Mouse (Mus musculus) cerebellum, postnatal 4 days (tissue): ENCODE data around the gene Rai1.

Experiments used
- DNase-seq, 2 experiments: peaks; one replicate each; pipeline ENCODE4 v3.0.0; 2022; ENCODE audit warnings: low spot score in 2 of 2, mixed read lengths in 1 of 2

The Rai1 gene

DNA sequence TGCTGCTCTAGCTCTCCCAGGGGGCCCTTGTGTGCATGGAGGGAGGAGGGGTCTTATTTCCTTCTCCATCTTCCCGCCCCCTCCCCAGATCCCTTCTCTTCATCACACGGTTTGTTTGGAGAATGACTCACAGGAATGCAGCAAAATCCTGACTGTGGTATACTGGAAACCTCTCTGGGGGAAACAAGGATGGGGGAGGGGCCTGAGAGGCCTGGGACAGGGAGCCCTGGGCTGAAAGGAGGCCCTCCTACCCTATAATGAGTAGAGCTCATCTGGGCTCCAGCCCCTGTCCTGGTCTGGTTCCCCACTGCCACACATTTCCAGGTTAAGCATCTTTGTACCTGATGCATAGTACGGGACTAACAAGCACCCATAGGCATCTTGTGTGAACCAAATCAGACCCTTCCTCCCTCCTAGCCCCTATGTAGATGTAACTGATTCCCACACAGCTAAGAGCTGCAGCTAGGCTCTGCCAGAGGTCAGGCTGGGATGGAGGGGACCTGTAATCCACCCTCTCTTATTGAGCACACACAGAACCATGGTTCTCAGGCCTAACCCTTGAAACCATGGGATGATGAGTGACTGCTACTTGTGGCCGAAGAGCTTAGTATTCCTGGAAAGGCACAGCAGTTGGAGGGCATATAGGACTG, 23.2 kb downstream of the Rai1 start:
- no peak for DNase-seq

DNA sequence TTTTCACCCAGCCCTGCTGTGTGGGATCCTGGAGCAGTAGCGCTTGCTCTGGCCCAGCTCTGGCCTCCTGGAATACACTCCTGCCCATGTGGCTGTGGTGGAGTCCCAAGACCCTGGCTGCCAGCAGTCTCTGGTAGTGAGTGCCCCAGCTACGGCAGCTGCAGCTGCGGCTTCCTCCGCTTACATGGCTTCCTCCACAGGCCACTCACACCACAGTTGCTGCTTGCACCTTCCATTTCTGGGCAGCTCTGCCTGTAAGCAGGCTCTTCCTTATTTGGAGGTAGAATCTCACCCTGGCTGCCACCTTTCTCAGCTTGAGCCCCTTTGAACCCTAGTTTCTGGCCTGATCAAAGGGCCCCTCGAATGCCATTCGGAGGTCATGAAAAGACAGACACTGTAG, 25.7 kb downstream of the Rai1 start:
- no peak for DNase-seq

GRCm38 (mm10) chr11:60132061-60132460, 27.2 kb downstream of the Rai1 start:
- DNase-seq = no peak

DNA sequence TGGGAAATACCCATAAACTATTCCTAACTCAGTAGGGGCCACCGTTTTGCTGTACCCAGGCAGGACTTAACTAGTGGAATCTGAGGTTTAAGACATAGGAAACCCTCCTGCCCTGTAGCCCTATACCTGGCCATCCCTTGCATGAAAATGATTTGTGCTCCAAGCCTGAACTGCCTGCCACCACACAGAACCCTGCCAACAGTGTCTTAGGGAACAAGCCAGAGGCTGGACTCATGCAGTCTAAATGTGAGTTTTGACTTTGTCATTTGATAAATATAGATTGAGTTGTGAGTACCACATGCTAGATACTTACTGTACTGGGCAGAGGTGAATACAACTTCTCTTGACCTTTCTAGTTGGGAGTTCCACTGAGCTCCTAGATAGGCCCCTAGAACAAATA, 31.7 kb downstream of the Rai1 start:
- DNase-seq = no peak

DNA sequence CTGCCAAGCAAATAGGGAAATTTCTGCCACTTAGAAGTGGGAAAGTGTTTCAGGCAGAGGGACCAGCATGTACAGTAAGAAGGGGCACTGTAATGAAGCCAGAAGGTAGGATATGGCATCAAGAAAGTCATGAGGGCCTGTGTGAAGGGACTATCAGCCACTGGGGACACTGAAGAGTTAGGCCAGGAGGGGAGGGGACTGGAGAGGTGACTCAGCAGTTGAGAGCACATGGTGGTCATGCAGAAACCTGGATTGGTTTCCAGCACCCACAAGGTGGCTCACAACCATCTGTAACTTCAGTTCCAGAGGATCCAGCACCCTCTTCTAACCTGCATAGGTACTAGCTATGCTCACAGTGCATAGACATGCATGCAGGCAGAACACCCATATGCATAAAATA, 32.4 kb downstream of the Rai1 start:
- no peak for DNase-seq

DNA sequence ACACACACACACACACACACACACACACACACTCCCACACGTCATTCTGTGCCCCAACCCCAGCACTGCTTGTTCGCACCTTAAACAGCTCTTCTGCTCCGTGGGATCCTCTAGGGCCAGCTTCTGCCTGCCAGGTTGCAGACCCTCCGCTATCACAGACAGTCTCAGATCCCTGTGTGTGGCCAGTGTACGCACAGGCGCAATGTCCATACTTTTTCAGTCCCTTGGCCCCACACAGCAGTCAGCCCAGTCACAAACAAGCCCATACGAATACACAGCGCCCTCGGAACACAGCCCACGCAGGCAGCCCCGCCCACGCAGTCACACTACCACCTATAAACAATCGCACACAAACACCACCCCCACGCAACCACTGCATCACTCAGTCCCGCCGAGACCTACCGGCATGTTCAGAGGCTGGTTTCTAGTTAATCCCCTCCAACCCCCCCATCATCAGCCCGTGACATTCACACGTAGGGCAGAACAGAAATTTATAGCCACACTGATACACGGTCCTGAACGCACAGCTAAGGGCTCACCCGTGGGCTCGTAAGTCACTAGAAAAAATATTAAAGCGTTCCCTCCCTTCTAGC, 34.4 kb downstream of the Rai1 start:
- DNase-seq = peak; percentile 26 to 27

DNA sequence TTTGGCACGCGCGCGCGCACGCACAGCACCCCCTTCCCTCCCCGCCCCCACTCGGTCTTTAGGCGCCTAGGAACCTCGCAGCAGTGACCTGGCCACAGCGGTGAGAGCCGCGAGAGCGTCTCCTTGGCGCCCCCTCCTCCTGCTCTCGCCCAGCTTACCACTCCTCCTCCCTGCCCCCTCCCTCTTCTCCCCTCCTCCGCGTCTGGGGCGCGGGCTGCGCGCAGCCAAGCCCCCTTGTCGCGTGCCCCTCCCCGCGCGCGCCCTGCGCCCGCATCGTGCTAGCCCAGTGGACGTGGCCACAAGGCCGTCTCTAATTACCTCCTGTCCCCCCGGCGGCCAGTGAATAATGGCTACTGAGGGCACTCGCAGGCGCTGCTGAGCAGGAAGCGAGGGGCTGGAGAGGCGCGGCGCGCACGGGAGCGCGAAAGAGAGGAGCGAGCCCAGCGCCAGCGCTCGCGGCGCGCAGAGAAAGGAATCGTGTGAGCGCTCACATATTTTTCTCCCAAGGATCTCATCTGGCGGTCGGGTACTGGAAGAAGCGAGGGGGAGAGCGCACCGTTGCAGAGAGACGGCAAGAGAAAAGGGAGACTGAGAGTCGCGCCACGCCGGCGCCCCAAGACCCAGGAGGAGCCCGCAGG, 35.0 kb downstream of the Rai1 start:
- peak; percentile 47 to 72 for DNase-seq

DNA sequence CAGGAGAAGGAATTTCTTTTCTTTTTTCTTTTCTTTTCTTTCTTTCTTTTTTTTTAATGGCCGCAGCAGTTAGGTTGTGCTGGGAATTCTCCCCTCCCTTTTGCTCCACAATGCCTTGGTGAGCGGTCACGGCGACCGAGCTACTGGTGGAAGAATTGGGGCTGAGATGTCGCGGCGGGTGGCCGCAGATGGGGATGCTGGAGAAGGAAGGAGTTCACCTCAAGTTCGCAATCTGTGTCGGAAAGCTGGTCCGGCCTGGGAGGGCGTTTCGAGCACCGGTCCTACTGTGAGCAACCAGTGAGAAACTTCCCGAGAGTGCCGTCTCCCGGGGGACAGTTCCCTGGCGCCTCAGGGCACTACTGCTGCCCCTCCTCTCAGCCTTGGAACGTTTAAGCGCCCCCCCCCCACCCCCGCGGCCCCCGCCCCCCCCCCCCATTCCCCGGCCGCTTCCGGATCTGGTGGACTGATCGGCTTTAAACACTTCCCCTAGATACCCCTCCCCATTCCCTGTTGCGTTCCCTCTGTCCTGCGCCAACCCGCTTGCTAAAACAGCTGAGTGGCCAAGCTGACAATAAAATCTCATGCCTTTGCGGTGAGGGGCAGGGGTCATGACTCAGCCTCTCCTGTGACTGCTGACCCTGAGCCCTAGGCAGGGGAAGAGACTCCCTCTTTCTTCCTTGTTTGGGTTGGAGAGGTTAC, 35.9 kb downstream of the Rai1 start:
- DNase-seq = peak in 1 of 2 experiments; percentile 34

GRCm38 (mm10) chr11:60141285-60141608, 36.4 kb downstream of the Rai1 start:
- DNase-seq = peak in 1 of 2 experiments; percentile 10

DNA sequence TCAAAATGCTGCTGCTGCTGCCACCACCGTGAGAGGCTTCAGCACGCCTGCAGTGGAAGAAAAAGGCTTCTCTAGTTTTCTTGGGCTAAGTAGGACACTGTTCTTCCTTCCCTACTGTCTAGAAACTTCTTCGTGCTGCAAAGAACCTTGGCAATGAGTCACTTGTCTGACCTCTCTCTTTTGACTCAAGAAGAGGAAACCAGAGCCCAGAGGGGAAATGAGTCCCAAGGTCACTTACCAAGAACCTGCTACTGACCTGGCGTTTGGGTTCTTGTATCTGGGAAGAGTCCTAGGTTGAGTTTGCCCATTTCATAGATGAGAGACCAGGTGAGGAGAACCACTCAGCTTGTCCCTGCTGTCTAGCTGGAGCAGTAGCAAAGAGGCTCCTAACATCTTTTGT, 38.3 kb downstream of the Rai1 start:
- no peak for DNase-seq

DNA sequence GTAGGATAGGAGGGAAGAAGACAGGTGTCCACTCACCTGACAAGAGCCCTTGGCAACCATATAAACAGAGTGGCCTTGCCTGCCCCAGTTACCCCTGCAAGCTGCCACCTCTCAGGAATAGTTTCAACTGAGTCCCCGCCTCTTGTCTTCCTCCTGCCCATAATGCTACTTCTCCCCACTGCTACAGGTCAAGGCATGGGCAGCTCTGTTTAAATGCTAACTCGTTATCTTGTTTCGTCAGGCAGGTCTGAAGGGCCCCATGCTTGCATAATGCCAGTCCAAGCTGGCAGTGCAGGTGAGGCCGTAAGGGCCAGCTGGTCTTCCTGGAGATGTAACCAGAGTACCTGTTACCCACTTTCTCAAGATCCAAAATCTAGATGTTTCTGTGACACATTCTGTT, 41.4 kb downstream of the Rai1 start:
- DNase-seq = no peak

DNA sequence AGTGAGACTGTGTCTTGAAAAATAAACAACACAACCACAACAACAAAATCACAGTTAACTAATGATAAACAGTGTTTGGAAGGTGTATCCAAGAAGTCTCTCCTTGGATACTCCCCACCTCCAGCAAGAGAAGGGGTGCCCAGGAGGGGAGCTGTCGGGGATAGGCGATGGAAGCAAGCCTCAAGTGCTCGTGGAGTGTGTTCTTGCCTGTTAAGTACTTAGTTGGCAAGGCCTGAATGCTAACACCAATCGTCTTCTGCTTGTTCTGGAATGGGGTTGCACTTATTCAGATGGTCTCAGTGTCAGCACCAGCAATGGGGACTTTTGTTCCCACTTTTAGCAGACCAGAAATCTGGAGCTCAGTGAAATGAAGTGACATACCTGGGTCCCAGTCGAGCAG, 43.8 kb downstream of the Rai1 start:
- no peak for DNase-seq

DNA sequence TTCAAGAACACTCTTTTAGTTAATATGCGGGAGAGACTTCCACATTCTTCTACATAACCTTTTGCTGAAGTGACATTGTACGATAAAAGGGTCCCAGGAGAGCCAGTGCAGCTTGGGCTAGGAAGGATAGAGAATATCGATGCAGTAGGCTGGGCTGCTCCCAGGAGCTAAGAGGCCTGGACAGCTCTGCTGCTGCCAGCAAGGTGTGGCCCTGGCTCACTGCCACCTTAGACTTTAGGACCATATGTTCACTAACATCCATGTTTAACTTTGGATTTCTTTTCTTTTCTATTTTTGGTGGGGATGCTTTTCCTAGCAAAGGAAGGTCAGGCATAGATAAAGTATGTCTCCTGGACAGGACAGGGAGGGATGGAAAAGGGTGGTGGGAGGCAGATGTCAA, 44.3 kb downstream of the Rai1 start:
- DNase-seq = no peak

DNA sequence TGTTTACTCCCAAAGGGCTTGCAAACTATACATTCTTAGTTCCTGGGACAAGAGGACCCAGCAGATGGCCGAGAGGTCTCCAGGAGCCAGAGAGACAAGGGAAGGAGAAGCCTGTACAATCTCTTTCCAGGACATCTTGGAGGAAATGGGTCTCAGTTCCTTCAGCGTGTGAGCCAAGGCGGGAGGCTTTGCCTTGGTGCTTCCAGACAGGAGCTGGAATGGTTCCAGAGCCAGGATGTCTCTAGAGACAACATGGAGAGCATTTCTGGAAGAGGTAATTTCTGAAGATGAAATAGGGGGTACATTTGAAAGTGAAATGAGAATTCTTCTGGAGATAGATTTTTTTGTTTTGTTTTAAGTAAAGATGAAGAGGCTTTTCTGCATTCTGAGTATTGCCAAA, 45.9 kb downstream of the Rai1 start:
- DNase-seq = no peak

- DNase-seq = no peak
Observed at GRCm38 (mm10) chr11:60152339-60152738, 47.5 kb downstream of the Rai1 start.

DNA sequence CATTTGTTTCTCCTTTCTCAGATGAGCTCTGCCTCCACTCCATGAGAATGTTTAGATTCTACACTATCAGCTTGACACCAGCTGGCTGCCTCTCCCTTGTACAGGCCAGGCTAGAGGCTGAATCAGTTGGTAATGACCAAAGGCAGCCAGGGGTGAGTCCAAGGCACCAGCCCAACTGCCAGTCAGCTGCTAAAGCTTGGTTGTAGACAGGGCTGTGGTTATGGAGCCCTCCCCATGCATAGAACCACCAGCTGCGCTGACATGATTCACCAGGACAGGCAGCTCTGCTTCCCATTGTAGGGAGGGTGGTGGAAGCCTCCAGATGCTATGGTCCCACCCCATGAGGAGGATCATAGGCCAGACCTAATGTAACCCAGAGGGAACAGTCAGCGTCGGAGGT, 49.1 kb downstream of the Rai1 start:
- DNase-seq = no peak

- no peak for DNase-seq
Observed at GRCm38 (mm10) chr11:60155690-60156089, 50.9 kb downstream of the Rai1 start.

- no peak for DNase-seq
Observed at GRCm38 (mm10) chr11:60158271-60158670, 53.5 kb downstream of the Rai1 start.

DNA sequence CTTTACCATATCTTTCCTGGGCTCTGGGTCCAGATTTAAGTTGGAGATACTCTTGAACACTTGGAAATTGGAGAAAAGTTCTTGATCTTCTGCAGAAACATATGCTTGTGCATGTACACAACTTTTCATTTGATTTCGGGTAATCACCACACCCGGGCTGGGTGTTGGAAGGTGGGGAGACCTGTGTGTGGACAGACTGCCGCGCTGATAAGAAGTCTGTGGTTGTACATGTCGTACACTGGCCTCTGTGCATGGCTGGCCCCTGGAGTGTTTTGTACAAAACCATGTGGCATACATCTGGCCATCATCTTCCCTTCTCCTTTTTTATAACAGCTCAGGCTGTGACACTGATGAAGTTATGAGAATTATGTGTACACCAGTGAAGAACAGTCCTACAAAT, 55.1 kb downstream of the Rai1 start:
- DNase-seq = no peak

GRCm38 (mm10) chr11:60160454-60161114, 55.8 kb downstream of the Rai1 start:
- no peak for DNase-seq

GRCm38 (mm10) chr11:60161146-60161874, 56.5 kb downstream of the Rai1 start:
- DNase-seq = no peak

DNA sequence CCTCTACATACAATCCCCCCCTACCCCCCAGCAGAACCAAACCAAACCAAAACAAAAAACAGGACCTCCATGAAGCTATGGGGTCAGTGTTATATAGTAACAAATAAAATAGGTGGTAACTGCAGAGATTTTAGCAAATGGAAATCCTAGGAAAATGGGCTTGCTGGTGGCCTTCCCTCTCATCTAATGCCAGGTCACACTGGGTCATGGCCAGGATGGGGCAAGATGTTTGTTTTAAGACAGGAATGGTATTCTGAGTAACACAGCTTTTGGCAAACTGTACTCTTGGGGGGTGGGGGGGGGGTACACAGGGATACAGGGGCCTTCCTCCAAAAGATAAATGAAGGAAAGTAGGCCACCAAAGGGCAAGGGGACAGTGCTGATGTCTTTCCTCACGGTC, 57.7 kb downstream of the Rai1 start:
- no peak for DNase-seq
